Mouse (Mus musculus) right cerebral cortex, adult 18-20 months (tissue): ENCODE measurements at regions not wholly inside any gene's neighbourhood (a gene's known extent, or its start where the extent isn't known, plus 50 kb on each side); places are given as distances from the start of the nearest gene placed in this dataset.

Experiments used
- DNase-seq: peaks from one replicate; pipeline ENCODE4 v3.0.0; 2022; ENCODE audit warnings: mixed read lengths

DNA sequence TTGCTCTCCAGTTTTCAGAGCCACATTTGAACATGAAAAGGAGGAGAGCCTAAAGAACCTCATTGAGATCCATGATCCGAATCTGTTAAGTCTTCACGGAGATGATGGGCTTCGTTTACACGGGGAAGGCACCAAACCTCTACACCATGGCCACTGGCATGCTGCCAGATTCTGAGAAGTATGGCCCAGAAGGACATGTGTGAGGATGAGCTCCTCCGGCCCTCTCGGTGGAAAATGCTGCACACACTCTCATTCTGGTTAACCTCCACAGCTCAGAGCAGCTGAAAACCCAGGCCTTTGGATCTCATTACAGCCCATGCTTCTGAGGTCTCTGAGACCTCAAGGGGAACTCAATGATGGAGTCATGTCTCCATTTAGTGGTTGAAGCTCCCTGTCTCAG lies 296.9 kb upstream of the Negr1 start:
- no peak for DNase-seq

- no peak for DNase-seq
Observed at GRCm38 (mm10) chr3:156267727-156268126, 293.9 kb upstream of the Negr1 start.

- DNase-seq: peak; percentile 17
Observed at GRCm38 (mm10) chr3:156299984-156300770, 261.4 kb upstream of the Negr1 start.

- DNase-seq: no peak
Observed at GRCm38 (mm10) chr3:156301302-156301701, 260.3 kb upstream of the Negr1 start.

DNA sequence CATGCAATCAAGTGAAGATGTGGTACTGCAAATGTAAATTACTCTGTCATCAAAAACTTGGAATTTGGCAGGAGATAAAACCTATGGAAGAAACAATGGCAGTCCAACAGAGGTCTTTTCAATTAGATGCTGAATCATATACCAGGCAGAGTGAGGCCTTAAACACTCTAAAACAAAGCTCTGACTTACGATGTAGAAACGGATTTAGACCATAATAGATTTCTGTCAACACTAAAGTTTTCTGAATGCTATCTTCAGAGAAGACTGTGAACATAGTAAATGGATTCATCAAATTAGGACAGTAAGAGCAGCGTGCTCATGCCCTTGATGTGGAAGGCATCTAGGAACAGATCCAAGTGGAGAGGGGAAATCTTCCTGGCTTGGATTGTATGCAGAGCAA lies 259.8 kb upstream of the Negr1 start:
- no peak for DNase-seq

GRCm38 (mm10) chr3:156304174-156304573 lies 257.4 kb upstream of the Negr1 start:
- no peak for DNase-seq

GRCm38 (mm10) chr3:156305064-156305463 lies 256.5 kb upstream of the Negr1 start:
- no peak for DNase-seq

DNA sequence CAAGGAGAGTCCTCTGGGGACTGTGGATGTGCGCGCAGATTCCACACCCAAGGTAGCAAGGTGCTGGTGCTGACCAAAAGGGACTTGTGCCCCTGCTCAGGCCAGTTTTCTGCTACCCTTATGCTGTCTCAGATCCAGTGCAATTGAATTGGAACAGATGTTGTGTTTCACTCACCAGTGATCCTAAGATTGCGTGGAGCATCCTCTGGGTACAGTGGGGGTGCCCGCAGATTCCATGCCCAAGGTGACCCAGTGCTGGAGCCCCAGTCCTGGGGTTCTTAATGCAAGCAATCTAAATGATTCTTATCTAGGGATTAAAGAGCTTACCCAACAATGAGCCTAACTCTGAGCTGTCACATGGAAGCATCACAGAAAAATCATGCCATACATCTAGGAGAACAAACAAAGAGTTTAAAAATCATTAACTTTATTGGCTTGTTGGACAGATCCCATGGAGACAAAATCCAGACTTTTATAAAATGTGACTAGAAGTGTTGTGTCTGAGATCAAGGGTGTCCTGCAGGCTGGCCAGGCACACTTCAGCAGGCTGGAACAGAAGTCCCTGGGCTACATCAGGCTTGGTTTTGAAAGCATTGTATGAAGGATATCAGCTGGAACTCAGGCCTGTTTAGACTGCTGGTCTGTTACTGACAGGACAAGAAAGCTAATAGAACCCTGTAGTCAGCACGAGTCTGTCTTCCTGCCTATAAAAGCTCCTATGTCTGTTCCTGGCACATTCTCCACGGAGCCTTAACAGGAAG lies 226.4 kb upstream of the Negr1 start:
- no peak for DNase-seq

DNA sequence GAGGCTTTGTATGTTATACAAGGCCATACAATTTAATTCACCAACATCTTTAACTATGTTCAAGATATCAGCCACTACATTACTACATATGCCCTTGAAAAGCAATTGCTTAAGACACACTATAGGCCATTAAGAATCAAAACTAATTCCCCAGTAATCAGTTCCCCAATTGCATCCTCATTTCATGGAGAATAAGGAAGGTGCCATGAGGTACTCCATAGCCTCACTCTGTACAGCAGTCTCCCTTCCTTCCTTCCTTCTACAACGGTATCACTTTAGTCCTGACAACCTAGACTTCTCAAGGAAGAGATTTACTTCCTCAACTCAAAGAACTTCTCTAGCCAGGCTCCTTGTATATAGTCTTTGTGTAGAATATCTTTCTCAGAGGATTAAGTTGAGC lies 220.1 kb upstream of the Negr1 start:
- DNase-seq: no peak

- DNase-seq: no peak
Observed at GRCm38 (mm10) chr3:156351727-156352126, 209.9 kb upstream of the Negr1 start.

- DNase-seq: no peak
Observed at GRCm38 (mm10) chr3:156353430-156353829, 208.2 kb upstream of the Negr1 start.

GRCm38 (mm10) chr3:156353841-156354473 lies 207.6 kb upstream of the Negr1 start:
- DNase-seq: no peak

DNA sequence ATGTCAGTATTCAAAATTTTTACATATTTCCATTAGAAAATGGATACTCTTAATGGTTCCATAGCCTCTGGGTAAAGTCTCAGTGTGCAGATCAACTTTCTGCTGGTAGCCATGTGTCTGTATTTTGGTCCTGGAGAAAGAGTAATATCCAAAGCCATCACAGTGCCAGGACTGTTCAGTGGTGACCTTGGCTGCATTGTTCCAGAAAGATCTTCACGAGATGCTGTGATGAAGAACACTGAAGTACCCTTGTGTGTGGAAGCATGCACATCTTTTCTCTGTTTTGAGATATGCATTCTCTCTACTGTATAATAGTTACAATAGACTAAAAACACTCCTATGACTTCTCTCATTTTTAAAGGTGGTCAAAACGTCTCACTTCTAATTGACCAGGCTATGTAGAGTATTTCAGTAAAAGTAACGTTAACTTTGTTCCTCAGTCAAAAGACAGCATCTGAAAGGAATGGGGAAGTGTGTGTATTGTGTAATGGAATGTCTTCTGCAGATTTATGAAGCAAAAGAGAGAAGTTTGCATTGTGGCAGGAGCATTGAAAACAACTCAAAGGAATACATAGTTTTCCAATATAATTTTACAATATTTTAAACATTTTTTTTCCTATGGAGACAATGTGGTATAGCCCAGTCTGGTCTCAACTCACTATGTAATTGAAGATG lies 192.8 kb upstream of the Negr1 start:
- DNase-seq: no peak

- no peak for DNase-seq
Observed at GRCm38 (mm10) chr3:156376717-156377116, 184.9 kb upstream of the Negr1 start.

DNA sequence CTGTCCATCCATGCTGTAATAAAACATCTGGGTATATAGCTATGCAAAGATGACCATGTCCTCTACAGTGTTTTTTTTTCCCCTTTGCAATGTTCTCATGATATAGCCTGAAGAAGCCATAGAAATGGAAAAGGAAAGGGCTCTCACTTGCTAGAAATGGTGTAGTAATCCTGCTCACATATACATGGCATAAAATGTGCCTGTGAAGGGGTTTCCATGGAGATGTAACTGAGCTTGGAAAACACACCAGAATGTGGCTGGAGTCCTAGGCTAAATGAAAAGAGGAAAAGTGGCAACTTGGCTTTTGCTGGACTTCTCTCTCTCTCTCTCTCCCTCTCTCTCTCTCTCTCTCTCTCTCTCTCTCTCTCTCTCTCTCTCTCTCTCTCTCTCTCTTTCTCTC lies 178.7 kb upstream of the Negr1 start:
- no peak for DNase-seq

GRCm38 (mm10) chr3:156406136-156406535 lies 155.5 kb upstream of the Negr1 start:
- DNase-seq: no peak

- peak; percentile 6 for DNase-seq
Observed at GRCm38 (mm10) chr3:156407112-156407511, 154.5 kb upstream of the Negr1 start.

DNA sequence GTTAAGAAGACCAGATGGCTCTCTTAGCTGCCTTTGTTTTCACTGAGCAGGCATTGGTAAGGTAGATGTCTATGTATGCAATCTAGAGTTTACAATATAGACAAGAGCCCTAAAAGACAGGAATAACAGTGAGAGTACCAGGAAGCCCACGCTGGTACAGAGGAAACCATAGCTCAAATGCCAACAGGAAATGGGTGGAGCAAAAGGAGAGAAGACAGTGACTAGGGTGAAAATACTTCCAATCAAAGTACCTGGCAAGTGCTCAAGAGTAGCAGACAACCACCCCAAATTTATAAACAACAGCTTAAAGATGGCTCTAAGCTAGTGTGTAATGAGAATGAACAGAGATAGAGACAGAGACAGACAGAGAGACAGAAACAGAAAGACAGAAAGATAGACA lies 151.5 kb upstream of the Negr1 start:
- no peak for DNase-seq

- DNase-seq: no peak
Observed at GRCm38 (mm10) chr3:156412757-156413156, 148.8 kb upstream of the Negr1 start.

DNA sequence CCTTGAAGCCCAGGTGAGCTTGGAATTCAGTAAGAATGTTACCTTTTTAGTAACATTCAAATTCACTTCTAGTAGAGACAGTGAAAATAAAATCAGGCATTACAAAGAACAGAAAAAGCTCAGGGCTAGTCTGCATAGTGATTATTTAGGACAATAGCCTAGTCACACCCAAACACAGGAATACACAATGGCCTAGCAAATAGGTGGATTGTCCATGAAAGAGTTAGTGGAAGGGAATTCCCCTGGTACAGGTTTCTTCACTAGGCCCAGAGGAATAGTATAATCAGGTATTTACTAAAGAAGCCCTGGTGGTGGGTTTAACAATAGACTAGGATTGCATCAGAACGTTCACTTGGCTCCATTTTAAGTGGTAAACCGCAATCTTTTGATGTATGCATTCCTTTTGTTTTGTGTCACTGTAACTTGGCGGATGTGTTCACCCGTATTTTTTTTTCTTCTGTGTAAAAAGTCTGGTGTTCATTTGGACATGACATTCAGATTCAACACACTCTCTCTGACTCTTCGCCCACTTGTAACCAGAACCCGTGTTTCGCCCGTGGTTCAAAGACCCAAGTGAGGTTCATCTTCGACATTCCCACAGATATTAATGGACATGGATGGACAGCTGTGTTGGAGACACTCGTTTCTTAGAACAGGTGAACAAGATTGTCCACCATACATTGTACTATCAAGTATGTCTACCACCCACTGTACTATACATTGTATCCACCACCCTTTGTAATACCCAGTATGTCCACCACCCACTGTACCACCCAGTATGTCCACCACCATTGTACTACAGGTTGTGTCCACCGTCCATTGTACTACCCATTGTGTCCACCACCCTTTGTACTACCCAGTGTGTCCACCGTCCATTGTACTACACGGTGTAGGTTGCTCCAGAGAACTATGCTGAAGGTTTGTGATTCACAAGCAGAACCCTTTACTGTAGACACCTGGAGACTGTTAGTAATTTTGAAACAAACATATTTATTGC lies 146.9 kb upstream of the Negr1 start:
- DNase-seq: no peak

DNA sequence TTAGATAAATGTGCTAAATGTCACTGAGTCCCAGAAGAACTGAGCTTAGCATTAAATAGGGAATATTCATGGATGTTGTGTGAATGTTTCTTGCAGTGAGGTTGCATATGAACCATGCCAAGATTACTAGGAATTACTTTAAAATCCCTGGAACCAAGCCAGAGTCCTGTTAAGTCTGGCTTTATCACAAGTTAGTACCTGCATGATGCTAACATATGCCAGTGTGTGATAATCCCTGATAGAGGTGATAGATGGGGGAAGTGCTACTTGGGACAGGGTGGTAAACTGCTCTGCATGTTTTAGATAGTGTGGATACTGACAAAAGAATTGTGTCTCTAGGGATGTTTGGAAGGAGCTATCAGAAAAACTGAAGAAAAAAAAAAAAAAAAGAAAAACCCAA lies 143.5 kb upstream of the Negr1 start:
- DNase-seq: no peak

DNA sequence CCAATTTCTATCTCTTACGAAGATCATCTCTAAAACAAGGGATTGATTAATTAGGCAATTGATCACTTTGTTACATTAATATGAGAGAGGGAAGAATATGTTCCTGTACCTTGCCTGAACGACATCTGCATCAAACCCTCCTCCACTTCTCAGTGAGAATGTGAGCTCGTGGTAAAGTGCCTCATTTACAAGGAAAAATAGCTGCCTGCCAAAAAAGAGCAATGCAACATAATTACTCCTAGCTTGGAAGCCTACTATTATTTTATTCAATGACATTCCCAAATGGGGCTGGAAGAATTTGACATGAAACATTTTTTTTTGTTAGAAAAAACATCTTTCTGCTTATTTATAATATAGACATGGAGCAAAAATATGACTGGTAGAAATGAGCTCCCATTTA lies 138.5 kb upstream of the Negr1 start:
- no peak for DNase-seq
